Mouse (Mus musculus) frontal cortex, postnatal 10 days (tissue): ENCODE data around the gene Ctnnd2.
"Not testable (repeated sequence)": the region's sequence is repeated elsewhere in the genome, so short reads cannot be mapped to it uniquely, and the experiment has no call there.

Source experiments
- DNase-seq, 2 experiments: peaks; one replicate each; pipeline ENCODE4 v3.0.0; 2022; ENCODE audit warnings: low spot score in 2 of 2, mixed read lengths in 1 of 2

The Ctnnd2 gene

GRCm38 (mm10) chr15:30172391-30173281 lies at the start of gene Ctnnd2:
TSS of gene Ctnnd2 (plus strand) at chr15:30172593.
- peak; percentile 70 to 83 for DNase-seq

GRCm38 (mm10) chr15:30130705-30131104 lies 41.7 kb upstream of the Ctnnd2 start:
- no peak for DNase-seq

- not testable (repeated sequence) for DNase-seq
Observed at GRCm38 (mm10) chr15:30139626-30140025, 32.8 kb upstream of the Ctnnd2 start.

- DNase-seq, result no peak
Observed at GRCm38 (mm10) chr15:30145413-30145812, 27.0 kb upstream of the Ctnnd2 start.

- no peak for DNase-seq
Observed at GRCm38 (mm10) chr15:30152176-30152575, 20.2 kb upstream of the Ctnnd2 start.

- DNase-seq, result no peak
Observed at GRCm38 (mm10) chr15:30157975-30158374, 14.4 kb upstream of the Ctnnd2 start.

- DNase-seq, result no peak
Observed at GRCm38 (mm10) chr15:30170031-30170430, 2.4 kb upstream of the Ctnnd2 start.

GRCm38 (mm10) chr15:30171493-30172195 lies 749 bp upstream of the Ctnnd2 start:
- DNase-seq, result no peak

- peak; percentile 17 to 38 for DNase-seq
Observed at GRCm38 (mm10) chr15:30173370-30173941, 1.1 kb downstream of the Ctnnd2 start.

GRCm38 (mm10) chr15:30174321-30174720 lies 1.9 kb downstream of the Ctnnd2 start:
- no peak for DNase-seq

GRCm38 (mm10) chr15:30184020-30184419 lies 11.6 kb downstream of the Ctnnd2 start:
- no peak for DNase-seq

- no peak for DNase-seq
Observed at GRCm38 (mm10) chr15:30190872-30191271, 18.5 kb downstream of the Ctnnd2 start.

- peak; percentile 47 to 71 for DNase-seq
Observed at GRCm38 (mm10) chr15:30191931-30192668, 19.7 kb downstream of the Ctnnd2 start.

GRCm38 (mm10) chr15:30198429-30198828 lies 26.0 kb downstream of the Ctnnd2 start:
- no peak for DNase-seq

- DNase-seq, result no peak
Observed at GRCm38 (mm10) chr15:30199785-30200184, 27.4 kb downstream of the Ctnnd2 start.

GRCm38 (mm10) chr15:30201211-30201610 lies 28.8 kb downstream of the Ctnnd2 start:
- no peak for DNase-seq

- no peak for DNase-seq
Observed at GRCm38 (mm10) chr15:30201617-30202016, 29.2 kb downstream of the Ctnnd2 start.

GRCm38 (mm10) chr15:30212746-30213145 lies 40.4 kb downstream of the Ctnnd2 start:
- DNase-seq, result no peak

- no peak for DNase-seq
Observed at GRCm38 (mm10) chr15:30215871-30216270, 43.5 kb downstream of the Ctnnd2 start.

GRCm38 (mm10) chr15:30229112-30229511 lies 56.7 kb downstream of the Ctnnd2 start:
- no peak for DNase-seq

GRCm38 (mm10) chr15:30235210-30236034 lies 63.0 kb downstream of the Ctnnd2 start:
- DNase-seq, result no peak
